Mouse (Mus musculus): ENCODE data around the gene Ldha. TPM values are rescaled to one million over a fixed set of nuclear protein-coding genes. Genes with fewer than 3 reads are reported as not detected.
"Not testable (repeated sequence)": the region's sequence is repeated elsewhere in the genome, so short reads cannot be mapped to it uniquely, and the experiment has no call there.

The Ldha gene
- polyA plus RNA-seq, 1 experiment from 2014 or later = 3,145 TPM

DNA sequence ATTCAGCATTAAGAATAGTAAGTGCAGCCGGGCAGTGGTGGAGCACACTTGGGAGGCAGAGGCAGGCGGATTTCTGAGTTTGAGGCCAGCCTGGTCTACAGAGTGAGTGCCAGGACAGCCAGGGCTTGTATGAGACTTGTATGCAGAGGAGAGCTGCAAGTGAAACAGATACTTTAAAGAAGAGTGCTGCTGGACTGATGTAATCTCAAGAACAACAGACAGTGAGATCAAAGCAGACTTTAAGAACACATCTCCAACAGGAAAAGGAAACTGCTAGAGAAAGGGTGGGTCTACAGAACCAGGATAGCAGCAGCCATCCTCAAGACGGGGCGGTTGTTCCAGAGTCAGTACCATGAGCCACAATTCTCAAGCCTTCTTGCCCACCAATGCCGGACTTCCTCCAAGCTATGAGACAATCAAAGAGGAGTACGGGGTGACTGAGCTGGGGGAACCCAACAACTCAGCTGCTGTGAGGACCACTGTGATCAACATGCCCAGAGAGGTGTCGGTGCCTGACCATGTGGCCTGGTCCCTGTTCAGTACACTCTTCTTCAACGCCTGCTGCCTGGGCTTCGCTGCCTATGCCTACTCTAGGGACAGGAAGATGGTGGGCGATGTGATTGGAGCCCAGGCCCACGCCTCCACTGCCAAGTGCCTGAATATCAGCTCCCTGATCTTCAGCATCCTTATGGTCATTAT lies 9.0 kb upstream of the Ldha start:
- H3K9ac ChIP-seq (ENCODE audit: low read length); H3K36me3 ChIP-seq (ENCODE audit: control insufficient read depth, insufficient read depth, low read length); H3K4me2 ChIP-seq (ENCODE audit: low read length); H3K27me3 ChIP-seq (ENCODE audit: control insufficient read depth, insufficient read depth, low read length); H3K4me3 ChIP-seq (ENCODE audit: control insufficient read depth in 1 of 2, insufficient read depth in 1 of 2, low read depth in 1 of 2, low read length in 2 of 2); H3K9me3 ChIP-seq (ENCODE audit: control insufficient read depth, low read length); H3K27ac ChIP-seq (replicated peaks in 1 of 2; ENCODE audit: control insufficient read depth in 1 of 2, insufficient read depth in 1 of 2, low read depth in 2 of 2, low read length in 2 of 2); ATAC-seq (ENCODE audit: insufficient number of reproducible peaks, insufficient read depth, low FRiP score, low read depth): not testable (repeated sequence)
- peaks cover 22 to 32% of the 10 kb centered on the region in 2 experiments for H3K4me1 ChIP-seq (ENCODE audit: control insufficient read depth in 2 of 2, insufficient read depth in 2 of 2, low read length in 2 of 2)
- WGBS = 88% methylated on average over 11 of the region's 11 CpGs

DNA sequence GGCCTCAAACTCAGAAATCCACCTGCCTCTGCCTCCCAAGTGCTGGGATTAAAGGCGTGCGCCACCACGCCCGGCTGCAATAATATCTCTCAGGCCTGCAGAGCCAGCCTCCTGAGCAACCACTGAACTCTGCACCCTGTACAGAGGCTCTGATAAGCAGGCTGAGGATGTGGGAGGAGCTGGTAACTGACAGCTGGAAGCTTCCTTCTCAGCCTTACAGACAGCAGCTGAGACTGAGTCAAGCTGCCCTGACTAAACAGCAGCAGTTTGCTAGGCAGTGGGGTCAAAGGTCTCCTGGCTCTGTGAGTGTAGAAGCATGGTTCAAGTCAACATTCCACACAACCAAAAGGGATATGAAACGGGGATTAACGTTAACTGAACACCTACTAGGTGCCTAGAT lies 8.0 kb upstream of the Ldha start:
- Histone ChIP-seq H3K4me1 (ENCODE audit: control insufficient read depth in 2 of 2, insufficient read depth in 2 of 2, low read length in 2 of 2) (peaks cover 17 to 30% of the 10 kb centered on the region in 2 experiments), H3K9ac (ENCODE audit: low read length) (no peak overlapping the region), H3K4me3 (ENCODE audit: control insufficient read depth in 1 of 2, insufficient read depth in 1 of 2, low read depth in 1 of 2, low read length in 2 of 2) (no peak overlapping the region), H3K4me2 (ENCODE audit: low read length) (no peak overlapping the region), H3K9me3 (ENCODE audit: control insufficient read depth, low read length) (no peaks in the 10 kb centered on the region), H3K36me3 (ENCODE audit: control insufficient read depth, insufficient read depth, low read length) (no peaks in the 10 kb centered on the region), H3K27me3 (ENCODE audit: control insufficient read depth, insufficient read depth, low read length) (no peaks in the 10 kb centered on the region), H3K27ac (replicated peaks in 1 of 2; ENCODE audit: control insufficient read depth in 1 of 2, insufficient read depth in 1 of 2, low read depth in 2 of 2, low read length in 2 of 2) (no peak overlapping the region; a peak in 1 of 4 replicates)
- peak; percentile 65 for ATAC-seq (ENCODE audit: insufficient number of reproducible peaks, insufficient read depth, low FRiP score, low read depth)
- WGBS = 34% methylated on average over 6 of the region's 6 CpGs

DNA sequence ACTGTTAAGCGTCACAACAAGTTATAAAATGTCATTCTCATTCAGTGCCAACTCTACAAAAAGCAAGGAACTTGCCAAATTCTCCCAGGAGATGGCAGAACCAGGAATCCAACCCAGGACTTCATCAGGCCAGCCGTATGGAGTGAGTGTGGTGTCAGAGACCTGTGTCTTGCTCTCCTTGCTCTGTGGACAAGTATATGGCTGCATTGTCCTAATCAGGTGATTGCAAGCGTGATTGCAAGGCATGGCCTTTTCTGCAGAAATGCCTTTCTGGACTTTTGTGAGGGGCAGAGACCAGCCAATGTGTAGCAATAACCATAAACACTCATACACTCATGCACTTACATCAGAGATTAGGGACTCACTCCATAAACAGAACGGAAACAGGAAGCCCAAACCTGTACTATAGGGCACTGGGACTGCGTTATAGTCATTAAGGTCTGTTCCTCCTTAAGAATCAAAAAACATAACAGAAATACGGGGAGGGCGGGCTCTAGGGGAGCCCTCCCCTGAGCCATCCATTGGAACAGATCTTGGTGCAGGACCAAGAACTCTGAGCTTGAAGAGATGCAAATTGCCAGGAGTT lies 7.5 kb upstream of the Ldha start:
- peaks cover 19 to 35% of the 10 kb centered on the region in 2 experiments for H3K4me1 ChIP-seq (ENCODE audit: control insufficient read depth in 2 of 2, insufficient read depth in 2 of 2, low read length in 2 of 2)

DNA sequence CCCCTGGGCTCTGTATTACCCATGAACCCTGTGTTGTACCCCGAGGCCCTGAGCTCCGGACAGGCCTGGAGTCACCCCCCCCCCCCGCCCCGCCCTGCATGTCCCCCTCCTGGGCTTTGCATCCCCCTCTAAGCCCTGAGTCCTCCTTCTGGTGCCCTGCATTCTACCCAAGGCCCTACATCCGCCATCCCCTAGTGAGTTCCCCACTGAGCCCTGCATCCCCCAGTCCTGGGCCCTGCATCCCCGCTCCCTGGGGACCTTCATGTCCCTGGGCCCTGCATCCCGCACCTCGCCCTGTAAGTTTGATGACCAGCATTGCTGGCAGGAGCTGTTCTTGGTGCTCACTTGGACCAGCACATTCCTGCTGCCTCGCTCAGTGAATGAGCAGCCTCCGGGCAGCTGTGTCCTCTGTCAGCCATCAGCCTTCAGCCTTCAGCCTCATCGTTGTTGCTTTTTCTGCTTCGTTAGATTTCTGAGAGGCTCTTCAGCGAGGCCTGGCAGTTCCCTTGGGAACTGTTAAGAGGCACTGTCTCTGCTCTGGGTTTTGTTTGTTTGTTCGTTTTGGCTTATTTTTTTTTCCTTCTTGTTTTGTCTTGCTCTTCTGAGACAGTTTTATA lies 6.2 kb upstream of the Ldha start:
- H3K27me3 ChIP-seq (ENCODE audit: control insufficient read depth, insufficient read depth, low read length) = no peaks in the 10 kb centered on the region
- WGBS = 50% methylated on average over 13 of the region's 14 CpGs
- H3K36me3 ChIP-seq (ENCODE audit: control insufficient read depth, insufficient read depth, low read length) = no peaks in the 10 kb centered on the region
- H3K27ac ChIP-seq (replicated peaks in 1 of 2; ENCODE audit: control insufficient read depth in 1 of 2, insufficient read depth in 1 of 2, low read depth in 2 of 2, low read length in 2 of 2) = no peak overlapping the region
- H3K9me3 ChIP-seq (ENCODE audit: control insufficient read depth, low read length) = no peaks in the 10 kb centered on the region
- peaks cover 24 to 43% of the 10 kb centered on the region in 2 experiments for H3K4me1 ChIP-seq (ENCODE audit: control insufficient read depth in 2 of 2, insufficient read depth in 2 of 2, low read length in 2 of 2)
- no peak overlapping the region for H3K9ac ChIP-seq (ENCODE audit: low read length)
- ATAC-seq (ENCODE audit: insufficient number of reproducible peaks, insufficient read depth, low FRiP score, low read depth) = no peak
- H3K4me3 ChIP-seq (ENCODE audit: control insufficient read depth in 1 of 2, insufficient read depth in 1 of 2, low read depth in 1 of 2, low read length in 2 of 2) = no peak overlapping the region
- H3K4me2 ChIP-seq (ENCODE audit: low read length) = no peak overlapping the region

More for the DNA sequence above, 7.5 kb upstream of the Ldha start:
- H3K27me3 ChIP-seq (ENCODE audit: control insufficient read depth, insufficient read depth, low read length) = no peaks in the 10 kb centered on the region
- H3K27ac ChIP-seq (replicated peaks in 1 of 2; ENCODE audit: control insufficient read depth in 1 of 2, insufficient read depth in 1 of 2, low read depth in 2 of 2, low read length in 2 of 2) = no peak overlapping the region; a peak in 1 of 4 replicates
- ATAC-seq (ENCODE audit: insufficient number of reproducible peaks, insufficient read depth, low FRiP score, low read depth) = no peak
- no peak overlapping the region for H3K4me3 ChIP-seq (ENCODE audit: control insufficient read depth in 1 of 2, insufficient read depth in 1 of 2, low read depth in 1 of 2, low read length in 2 of 2)
- H3K36me3 ChIP-seq (ENCODE audit: control insufficient read depth, insufficient read depth, low read length) = no peaks in the 10 kb centered on the region
- no peak overlapping the region for H3K9ac ChIP-seq (ENCODE audit: low read length)
- no peak overlapping the region for H3K4me2 ChIP-seq (ENCODE audit: low read length)
- H3K9me3 ChIP-seq (ENCODE audit: control insufficient read depth, low read length) = no peaks in the 10 kb centered on the region
- WGBS = 79% methylated on average over 7 of the region's 7 CpGs

DNA sequence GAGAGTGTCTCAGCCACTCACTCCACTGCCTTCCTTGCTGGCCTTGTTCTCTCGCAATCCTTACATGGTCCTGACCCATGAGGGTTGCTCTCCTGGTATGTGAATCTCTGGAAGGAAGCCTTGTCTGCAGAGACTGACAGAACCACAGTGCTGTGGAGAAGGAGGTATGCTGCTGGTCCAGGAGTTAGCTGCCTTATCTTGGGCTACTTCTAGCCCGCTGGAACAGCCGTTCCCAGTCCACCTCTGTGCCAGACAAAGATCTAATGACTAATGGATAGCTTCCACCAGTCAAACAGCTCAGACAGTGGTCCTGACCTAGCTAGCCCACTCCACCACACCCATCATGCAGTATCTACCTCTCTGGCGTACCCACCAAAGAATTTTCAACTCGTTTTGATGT lies 4.9 kb upstream of the Ldha start:
- H3K9me3 ChIP-seq (ENCODE audit: control insufficient read depth, low read length) = no peaks in the 10 kb centered on the region
- H3K4me2 ChIP-seq (ENCODE audit: low read length) = no peak overlapping the region
- H3K36me3 ChIP-seq (ENCODE audit: control insufficient read depth, insufficient read depth, low read length) = no peaks in the 10 kb centered on the region
- H3K27ac ChIP-seq (replicated peaks in 1 of 2; ENCODE audit: control insufficient read depth in 1 of 2, insufficient read depth in 1 of 2, low read depth in 2 of 2, low read length in 2 of 2) = no peak overlapping the region
- peaks cover 15 to 31% of the 10 kb centered on the region in 2 experiments for H3K4me1 ChIP-seq (ENCODE audit: control insufficient read depth in 2 of 2, insufficient read depth in 2 of 2, low read length in 2 of 2)
- no peaks in the 10 kb centered on the region for H3K27me3 ChIP-seq (ENCODE audit: control insufficient read depth, insufficient read depth, low read length)
- no peak overlapping the region for H3K9ac ChIP-seq (ENCODE audit: low read length)
- ATAC-seq (ENCODE audit: insufficient number of reproducible peaks, insufficient read depth, low FRiP score, low read depth) = no peak
- WGBS = 66% methylated on average over 5 of the region's 5 CpGs
- no peak overlapping the region for H3K4me3 ChIP-seq (ENCODE audit: control insufficient read depth in 1 of 2, insufficient read depth in 1 of 2, low read depth in 1 of 2, low read length in 2 of 2)

GRCm38 (mm10) chr7:46837073-46837472 lies 4.2 kb upstream of the Ldha start:
- Histone ChIP-seq H3K27ac (replicated peaks in 1 of 2; ENCODE audit: control insufficient read depth in 1 of 2, insufficient read depth in 1 of 2, low read depth in 2 of 2, low read length in 2 of 2) (no peak overlapping the region), H3K4me3 (ENCODE audit: control insufficient read depth in 1 of 2, insufficient read depth in 1 of 2, low read depth in 1 of 2, low read length in 2 of 2) (no peak overlapping the region), H3K9ac (ENCODE audit: low read length) (no peak overlapping the region), H3K4me2 (ENCODE audit: low read length) (no peak overlapping the region), H3K27me3 (ENCODE audit: control insufficient read depth, insufficient read depth, low read length) (no peaks in the 10 kb centered on the region), H3K36me3 (ENCODE audit: control insufficient read depth, insufficient read depth, low read length) (no peaks in the 10 kb centered on the region), H3K9me3 (ENCODE audit: control insufficient read depth, low read length) (no peaks in the 10 kb centered on the region), H3K4me1 (ENCODE audit: control insufficient read depth in 2 of 2, insufficient read depth in 2 of 2, low read length in 2 of 2) (peaks cover 15 to 26% of the 10 kb centered on the region in 2 experiments)
- WGBS = 67% methylated on average over 5 of the region's 5 CpGs
- ATAC-seq (ENCODE audit: insufficient number of reproducible peaks, insufficient read depth, low FRiP score, low read depth) = no peak

- Histone ChIP-seq H3K36me3 (ENCODE audit: control insufficient read depth, insufficient read depth, low read length) (no peaks in the 10 kb centered on the region), H3K4me1 (ENCODE audit: control insufficient read depth in 2 of 2, insufficient read depth in 2 of 2, low read length in 2 of 2) (peaks cover 15 to 26% of the 10 kb centered on the region in 2 experiments), H3K27me3 (ENCODE audit: control insufficient read depth, insufficient read depth, low read length) (no peaks in the 10 kb centered on the region), H3K9ac (ENCODE audit: low read length) (0 out of 2 replicates have a peak overlapping the region, but pooled peaks have one; percentile 34), H3K9me3 (ENCODE audit: control insufficient read depth, low read length) (no peaks in the 10 kb centered on the region), H3K4me3 (ENCODE audit: control insufficient read depth in 1 of 2, insufficient read depth in 1 of 2, low read depth in 1 of 2, low read length in 2 of 2) (no peak overlapping the region), H3K4me2 (ENCODE audit: low read length) (peak overlapping the region; percentile 37), H3K27ac (replicated peaks in 1 of 2; ENCODE audit: control insufficient read depth in 1 of 2, insufficient read depth in 1 of 2, low read depth in 2 of 2, low read length in 2 of 2) (peak overlapping the region; percentile 76 to 80)
- 14% methylated on average over 9 of the region's 9 CpGs for WGBS
- peak; percentile 65 for ATAC-seq (ENCODE audit: insufficient number of reproducible peaks, insufficient read depth, low FRiP score, low read depth)
These were observed 3.1 kb upstream of the Ldha start for GRCm38 (mm10) chr7:46838104-46838671.
